Mouse (Mus musculus) embryonic facial prominence, embryonic 15.5 days (tissue): ENCODE measurements around the gene Card10. TPM values are rescaled to one million over a fixed set of nuclear protein-coding genes. Genes with fewer than 3 reads are reported as not detected.

Experiments
- ATAC-seq: fragments of 200-750 bp; cut with Nextera tagmentation; 2 replicates; pipeline ENCODE4 v1.8.0; 2017; ENCODE audit warnings: low read depth, moderate TSS enrichment; ENCODE audit not compliant: insufficient number of reproducible peaks, low FRiP score, low TSS enrichment
- H3K27ac ChIP-seq: fragments of 300-500 bp; sonication (generic); replicated peaks from 2 replicates; pipeline ENCODE4 v1.5.1; 2015; ENCODE audit warnings: mild to moderate bottlenecking, inconsistent platforms
- H3K27me3 ChIP-seq: fragments of 300-500 bp; sonication (generic); 2 replicates; pipeline ENCODE4 v1.6.1; 2015; ENCODE audit warnings: inconsistent platforms
- H3K36me3 ChIP-seq: fragments of 300-500 bp; sonication (generic); 2 replicates; pipeline ENCODE4 v1.6.1; 2015; ENCODE audit warnings: mild to moderate bottlenecking, inconsistent platforms
- H3K4me1 ChIP-seq: fragments of 300-500 bp; sonication (generic); 2 replicates; pipeline ENCODE4 v1.6.1; 2015; ENCODE audit warnings: inconsistent platforms
- H3K4me2 ChIP-seq: fragments of 300-500 bp; sonication (generic); replicated peaks from 2 replicates; pipeline ENCODE4 v1.6.1; 2015; ENCODE audit warnings: mild to moderate bottlenecking, inconsistent platforms
- H3K4me3 ChIP-seq: fragments of 300-500 bp; sonication (generic); replicated peaks from 2 replicates; pipeline ENCODE4 v1.5.1; 2015; ENCODE audit warnings: mild to moderate bottlenecking, inconsistent platforms
- H3K9ac ChIP-seq: fragments of 300-500 bp; sonication (generic); 2 replicates; pipeline ENCODE4 v1.6.1; 2015; ENCODE audit warnings: inconsistent platforms
- H3K9me3 ChIP-seq: fragments of 300-500 bp; sonication (generic); replicated peaks from 2 replicates; pipeline ENCODE4 v1.6.1; 2016; ENCODE audit warnings: inconsistent platforms
- WGBS: fragments of 180-500 bp; shearing (Covaris S2); methylation state at CpG from one replicate; pipeline ENCODE4 v1.1.7; 2015; 5-methylcytosine and 5-hydroxymethylcytosine counted together
- polyA plus RNA-seq: library from polyadenylated mRNA; unstranded; fragments of >200 nt; fragmentation: Nextera tagmentation; extraction: Ambion mirVana; gene quantifications from 2 replicates; pipeline ENCODE4 v1.2.1, GENCODE M21; 2015

The Card10 gene
- polyA plus RNA-seq, 1 experiment from 2014 or later = 4.3 TPM

- Histone ChIP-seq H3K4me1 (peaks cover 1% of the 10 kb centered on the region; the same call in 1 of the 2 replicates), H3K36me3 (no peaks in the 10 kb centered on the region), H3K9ac (no peak overlapping the region), H3K9me3 (no peaks in the 10 kb centered on the region), H3K4me2 (no peak overlapping the region), H3K4me3 (no peak overlapping the region), H3K27me3 (no peaks in the 10 kb centered on the region), H3K27ac (no peak overlapping the region)
- no peak for ATAC-seq
- WGBS = 80% methylated on average over 7 of the region's 7 CpGs
Observed at GRCm38 (mm10) chr15:78780908-78781307, 21.9 kb downstream of the Card10 start.

- Histone ChIP-seq H3K9ac (no peak overlapping the region), H3K4me2 (no peak overlapping the region), H3K9me3 (no peaks in the 10 kb centered on the region), H3K27ac (no peak overlapping the region), H3K4me1 (no peaks in the 10 kb centered on the region; the same call in 1 of the 2 replicates), H3K36me3 (no peaks in the 10 kb centered on the region), H3K4me3 (no peak overlapping the region), H3K27me3 (no peaks in the 10 kb centered on the region)
- ATAC-seq = no peak
- 90% methylated on average over 14 of the region's 14 CpGs for WGBS
Observed at GRCm38 (mm10) chr15:78780359-78780758, 22.5 kb downstream of the Card10 start.

- ATAC-seq = no peak
- WGBS = 85% methylated on average over 5 of the region's 5 CpGs
- Histone ChIP-seq H3K27me3 (no peaks in the 10 kb centered on the region), H3K4me3 (no peak overlapping the region), H3K4me2 (no peak overlapping the region), H3K36me3 (no peaks in the 10 kb centered on the region), H3K9ac (no peak overlapping the region), H3K4me1 (no peaks in the 10 kb centered on the region; the same call in 1 of the 2 replicates), H3K9me3 (no peaks in the 10 kb centered on the region), H3K27ac (no peak overlapping the region)
Observed at GRCm38 (mm10) chr15:78779690-78780089, 23.2 kb downstream of the Card10 start.

- Histone ChIP-seq H3K4me3 (no peak overlapping the region), H3K4me2 (no peak overlapping the region), H3K9ac (no peak overlapping the region), H3K27ac (no peak overlapping the region), H3K36me3 (no peaks in the 10 kb centered on the region), H3K4me1 (no peaks in the 10 kb centered on the region; the same call in 1 of the 2 replicates), H3K9me3 (no peaks in the 10 kb centered on the region), H3K27me3 (no peaks in the 10 kb centered on the region)
- 58% methylated on average over 8 of the region's 8 CpGs for whole genome bisulfite sequencing
- ATAC-seq = no peak
Observed at GRCm38 (mm10) chr15:78779253-78779652, 23.6 kb downstream of the Card10 start.

GRCm38 (mm10) chr15:78778077-78778870, 24.6 kb downstream of the Card10 start:
- ATAC-seq = no peak
- H3K9me3 ChIP-seq = no peaks in the 10 kb centered on the region
- WGBS = 51% methylated on average over 13 of the region's 15 CpGs
- H3K27me3 ChIP-seq = no peaks in the 10 kb centered on the region
- no peak overlapping the region for H3K4me2 ChIP-seq
- no peak overlapping the region for H3K4me3 ChIP-seq
- peaks cover 8% of the 10 kb centered on the region for H3K4me1 ChIP-seq
- H3K27ac ChIP-seq = no peak overlapping the region
- no peak overlapping the region for H3K9ac ChIP-seq
- no peaks in the 10 kb centered on the region for H3K36me3 ChIP-seq

GRCm38 (mm10) chr15:78773290-78773729, 29.5 kb downstream of the Card10 start, which contains the start of gene Mfng:
TSS of gene Mfng (minus strand) at chr15:78773475.
- ATAC-seq = peak; percentile 78
- 5% methylated on average over 11 of the region's 11 CpGs for WGBS
- Histone ChIP-seq H3K4me3 (peak within 1 kb of the TSS; percentile 28), H3K27ac (peak within 1 kb of the TSS; percentile 44), H3K9me3 (no peaks in the 10 kb centered on the region), H3K4me2 (peak within 1 kb of the TSS; percentile 30), H3K4me1 (peaks cover 18% of the 10 kb centered on the region), H3K36me3 (no peaks in the 10 kb centered on the region), H3K9ac (no peak within 1 kb of the TSS), H3K27me3 (no peaks in the 10 kb centered on the region)

GRCm38 (mm10) chr15:78772856-78773255, 30.0 kb downstream of the Card10 start:
- ATAC-seq = no peak
- H3K4me2 ChIP-seq = peak overlapping the region; percentile 30
- WGBS = 39% methylated on average over 14 of the region's 14 CpGs
- no peaks in the 10 kb centered on the region for H3K36me3 ChIP-seq
- no peak overlapping the region for H3K9ac ChIP-seq
- peaks cover 18% of the 10 kb centered on the region for H3K4me1 ChIP-seq
- no peaks in the 10 kb centered on the region for H3K9me3 ChIP-seq
- H3K27ac ChIP-seq = peak overlapping the region; percentile 34; the same call in 1 of the 2 replicates
- H3K4me3 ChIP-seq = peak overlapping the region; percentile 28
- H3K27me3 ChIP-seq = no peaks in the 10 kb centered on the region

- no peaks in the 10 kb centered on the region for H3K9me3 ChIP-seq
- peak; percentile 13; the same call in 1 of the 2 replicates for ATAC-seq
- H3K27ac ChIP-seq = peak overlapping the region; percentile 34
- no peaks in the 10 kb centered on the region for H3K36me3 ChIP-seq
- no peak overlapping the region for H3K9ac ChIP-seq
- H3K4me3 ChIP-seq = peak overlapping the region; percentile 28
- peak overlapping the region; percentile 30; the same call in 1 of the 2 replicates for H3K4me2 ChIP-seq
- H3K4me1 ChIP-seq = peaks cover 18% of the 10 kb centered on the region
- H3K27me3 ChIP-seq = no peaks in the 10 kb centered on the region
- WGBS = 44% methylated on average over 4 of the region's 4 CpGs
Observed at GRCm38 (mm10) chr15:78772368-78772763, 30.5 kb downstream of the Card10 start.

- H3K4me1 ChIP-seq = peaks cover 18% of the 10 kb centered on the region
- peak overlapping the region; percentile 28 for H3K4me3 ChIP-seq
- no peaks in the 10 kb centered on the region for H3K27me3 ChIP-seq
- H3K9me3 ChIP-seq = no peaks in the 10 kb centered on the region
- peak overlapping the region; percentile 15; the same call in 1 of the 2 replicates for H3K4me2 ChIP-seq
- no peak overlapping the region for H3K9ac ChIP-seq
- 58% methylated on average over 19 of the region's 19 CpGs for WGBS
- ATAC-seq = no peak
- H3K36me3 ChIP-seq = no peaks in the 10 kb centered on the region
- H3K27ac ChIP-seq = peak overlapping the region; percentile 45
Observed at GRCm38 (mm10) chr15:78771531-78772367, 31.1 kb downstream of the Card10 start.

GRCm38 (mm10) chr15:78770983-78771355, 31.9 kb downstream of the Card10 start:
- no peak overlapping the region for H3K9ac ChIP-seq
- H3K4me2 ChIP-seq = peak overlapping the region; percentile 15; the same call in 1 of the 2 replicates
- H3K4me3 ChIP-seq = peak overlapping the region; percentile 28
- no peak for ATAC-seq
- no peaks in the 10 kb centered on the region for H3K27me3 ChIP-seq
- no peaks in the 10 kb centered on the region for H3K36me3 ChIP-seq
- WGBS = 37% methylated on average over 5 of the region's 5 CpGs
- H3K4me1 ChIP-seq = peaks cover 18% of the 10 kb centered on the region
- H3K27ac ChIP-seq = no peak overlapping the region
- no peaks in the 10 kb centered on the region for H3K9me3 ChIP-seq
